Mouse (Mus musculus): ENCODE data around the gene Ctcf.

GRCm38 (mm10) chr8:105606189-105607023 is 30.0 kb upstream of the Ctcf start:
- TF ChIP-seq CTCF (IDR thresholded peaks at IDR 0.05; ENCODE audit: low read depth, low read length) (no peak), POLR2A (IDR thresholded peaks at IDR 0.05; ENCODE audit: extremely low read depth, insufficient read depth, low read length) (peak; percentile 73)
